Mouse (Mus musculus) midbrain, embryonic 11.5 days (tissue): ENCODE results near the gene Nudt16. TPM values are rescaled to one million over a fixed set of nuclear protein-coding genes. Genes with fewer than 3 reads are reported as not detected.
"Not testable (repeated sequence)": the region's sequence is repeated elsewhere in the genome, so short reads cannot be mapped to it uniquely, and the experiment has no call there.

Source experiments
- ATAC-seq: fragments of 200-750 bp; cut with Nextera tagmentation; 2 replicates; pipeline ENCODE4 v1.8.0; 2017; ENCODE audit warnings: moderate TSS enrichment, moderate library complexity; ENCODE audit not compliant: low FRiP score
- DNase-seq: peaks from one replicate; pipeline ENCODE4 v3.0.0; 2015; ENCODE audit warnings: low spot score; ENCODE audit errors: missing footprints
- H3K27ac ChIP-seq: fragments of 300-500 bp; sonication (generic); 2 replicates; pipeline ENCODE4 v1.5.1; 2014; ENCODE audit warnings: low read depth, low read length
- H3K27me3 ChIP-seq: fragments of 300-500 bp; sonication (generic); 2 replicates; pipeline ENCODE4 v1.6.1; 2014; ENCODE audit warnings: mild to moderate bottlenecking, low read length, moderate library complexity, mixed read lengths; ENCODE audit not compliant: control insufficient read depth, insufficient read depth
- H3K36me3 ChIP-seq: fragments of 300-500 bp; sonication (generic); 2 replicates; pipeline ENCODE4 v1.6.1; 2014; ENCODE audit warnings: mild to moderate bottlenecking, low read length, moderate library complexity, mixed read lengths; ENCODE audit not compliant: control insufficient read depth, insufficient read depth
- H3K4me1 ChIP-seq: fragments of 300-500 bp; sonication (generic); 2 replicates; pipeline ENCODE4 v1.6.1; 2014; ENCODE audit warnings: low read length; ENCODE audit not compliant: control insufficient read depth, insufficient read depth
- H3K4me2 ChIP-seq: fragments of 300-500 bp; sonication (generic); 2 replicates; pipeline ENCODE4 v1.6.1; 2014; ENCODE audit warnings: mild to moderate bottlenecking, moderate library complexity
- H3K4me3 ChIP-seq: fragments of 300-500 bp; sonication (generic); 2 replicates; pipeline ENCODE4 v1.5.1; 2014; ENCODE audit warnings: low read depth, low read length
- H3K9ac ChIP-seq: fragments of 300-500 bp; sonication (generic); 2 replicates; pipeline ENCODE4 v1.6.1; 2014; ENCODE audit warnings: low read length
- H3K9me3 ChIP-seq: fragments of 300-500 bp; sonication (generic); 2 replicates; pipeline ENCODE4 v1.6.1; 2016; ENCODE audit warnings: low read length; ENCODE audit not compliant: control insufficient read depth
- WGBS: fragments of 180-500 bp; shearing (Covaris S2); extraction: QIAGEN DNeasy Blood & Tissue Kit; methylation state at CpG from one replicate; pipeline ENCODE4 v1.1.7; 2014; 5-methylcytosine and 5-hydroxymethylcytosine counted together
- polyA plus RNA-seq: library from polyadenylated mRNA; unstranded; fragments of >200 nt; fragmentation: Nextera tagmentation; extraction: Ambion mirVana; gene quantifications from 2 replicates; pipeline ENCODE4 v1.2.1, GENCODE M21; 2014

Nudt16 gene
- 17.2 and 18.4 TPM in 2 replicates for polyA plus RNA-seq

DNA sequence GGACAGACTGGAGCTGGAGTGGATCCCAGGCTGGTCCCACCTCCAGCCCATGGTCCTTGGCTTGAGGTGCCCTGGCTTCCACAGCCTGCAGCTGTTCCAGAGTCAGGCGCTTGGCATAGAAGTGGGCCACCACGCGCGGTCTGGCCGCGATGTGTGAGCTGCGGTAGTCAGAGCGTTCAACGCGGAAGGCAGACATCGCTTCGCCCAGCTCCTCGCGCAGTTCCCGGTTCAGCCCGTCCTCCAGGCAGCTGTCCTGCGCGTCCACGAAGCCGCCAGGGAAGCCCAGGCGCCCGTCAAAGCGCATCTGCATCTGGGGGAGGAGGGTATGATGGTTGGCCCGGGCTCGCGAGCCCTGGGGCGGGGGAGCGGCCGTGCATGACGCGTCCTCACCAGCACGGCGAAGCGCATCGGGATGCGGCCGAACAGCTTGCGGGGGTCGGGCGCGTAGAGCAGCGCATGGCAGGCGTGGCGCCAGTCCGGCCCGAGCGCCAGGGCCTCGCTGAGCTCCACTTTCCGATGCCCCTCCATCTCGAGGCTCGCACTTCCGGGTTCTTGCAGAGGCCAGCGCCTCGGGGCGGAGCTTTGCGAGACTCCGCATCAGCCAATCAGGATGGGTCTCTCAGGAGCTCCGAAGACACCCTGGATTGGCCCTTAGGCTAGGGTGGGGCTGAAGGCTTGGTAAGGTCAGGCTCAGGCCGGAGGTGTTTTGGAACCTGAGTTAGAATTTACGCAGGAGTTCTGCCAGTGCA, at the start of gene Nudt16:
Gene Nudt16 (minus strand): TSS at position 572 of the 749 bp plus-strand sequence.
- under 1% methylated on average over 60 of the region's 60 CpGs for WGBS

GRCm38 (mm10) chr9:105144992-105145391, 13.4 kb upstream of the Nudt16 start, which contains the start of gene 1700080E11Rik:
1700080E11Rik (minus strand) TSS chr9:105145092.
- no peak for DNase-seq
- no peak within 1 kb of the TSS for H3K4me2 ChIP-seq
- no peak for ATAC-seq
- no peaks in the 10 kb centered on the region for H3K9me3 ChIP-seq
- WGBS, result 80% methylated on average over 6 of the region's 6 CpGs
- H3K36me3 ChIP-seq, result no peaks in the 10 kb centered on the region
- H3K9ac ChIP-seq, result no peak within 1 kb of the TSS
- no peaks in the 10 kb centered on the region for H3K27me3 ChIP-seq
- H3K27ac ChIP-seq, result no peak within 1 kb of the TSS
- H3K4me1 ChIP-seq, result no peaks in the 10 kb centered on the region
- no peak within 1 kb of the TSS for H3K4me3 ChIP-seq

More for the DNA sequence above, at the start of gene Nudt16:
- H3K4me3 ChIP-seq, result peak within 1 kb of the TSS; percentile 71
- no peaks in the 10 kb centered on the region for H3K36me3 ChIP-seq
- H3K27me3 ChIP-seq, result no peaks in the 10 kb centered on the region
- H3K4me2 ChIP-seq, result peak within 1 kb of the TSS; percentile 88
- no peaks in the 10 kb centered on the region for H3K9me3 ChIP-seq
- ATAC-seq (peak; percentile 100), DNase-seq (peak; percentile 97)
- peak within 1 kb of the TSS; percentile 77 for H3K27ac ChIP-seq
- H3K4me1 ChIP-seq, result peaks cover 5% of the 10 kb centered on the region; the same call in 1 of the 2 replicates
- H3K9ac ChIP-seq, result peak within 1 kb of the TSS; percentile 85

DNA sequence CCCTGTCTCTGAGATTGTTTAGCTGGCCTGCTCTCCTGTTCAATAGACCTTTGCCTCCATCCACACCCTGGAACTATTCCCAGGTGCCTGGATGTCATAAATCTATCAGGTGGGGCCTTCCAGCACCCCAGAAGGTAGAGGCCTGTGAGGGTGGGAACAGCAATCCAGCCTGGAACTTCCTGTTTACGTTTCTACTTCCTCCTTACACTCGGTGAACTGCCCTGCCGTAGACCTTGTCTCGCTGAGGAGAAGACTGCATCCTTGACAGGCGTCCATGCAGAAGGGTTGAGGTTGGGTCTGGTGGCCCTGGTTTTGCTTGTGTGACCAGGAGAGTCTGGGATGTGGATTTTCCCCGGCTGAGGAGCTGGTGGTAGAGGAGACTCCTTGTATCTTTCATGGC, 7.6 kb upstream of the Nudt16 start:
- no peak overlapping the region for H3K4me3 ChIP-seq
- H3K4me2 ChIP-seq, result no peak overlapping the region
- no peak for DNase-seq
- H3K9me3 ChIP-seq, result no peaks in the 10 kb centered on the region
- WGBS, result 83% methylated on average over 6 of the region's 6 CpGs
- H3K9ac ChIP-seq, result no peak overlapping the region
- no peak for ATAC-seq
- no peaks in the 10 kb centered on the region for H3K36me3 ChIP-seq
- H3K4me1 ChIP-seq, result no peaks in the 10 kb centered on the region
- H3K27me3 ChIP-seq, result no peaks in the 10 kb centered on the region
- H3K27ac ChIP-seq, result no peak overlapping the region

GRCm38 (mm10) chr9:105136404-105136803, 4.8 kb upstream of the Nudt16 start:
- Histone ChIP-seq H3K36me3 (no peaks in the 10 kb centered on the region), H3K9me3 (no peaks in the 10 kb centered on the region), H3K4me3 (no peak overlapping the region), H3K27ac (no peak overlapping the region), H3K27me3 (no peaks in the 10 kb centered on the region), H3K4me2 (no peak overlapping the region), H3K4me1 (no peaks in the 10 kb centered on the region), H3K9ac (no peak overlapping the region)
- no peak for ATAC-seq
- WGBS, result 44% methylated on average over 1 of the region's 1 CpGs
- DNase-seq, result no peak

DNA sequence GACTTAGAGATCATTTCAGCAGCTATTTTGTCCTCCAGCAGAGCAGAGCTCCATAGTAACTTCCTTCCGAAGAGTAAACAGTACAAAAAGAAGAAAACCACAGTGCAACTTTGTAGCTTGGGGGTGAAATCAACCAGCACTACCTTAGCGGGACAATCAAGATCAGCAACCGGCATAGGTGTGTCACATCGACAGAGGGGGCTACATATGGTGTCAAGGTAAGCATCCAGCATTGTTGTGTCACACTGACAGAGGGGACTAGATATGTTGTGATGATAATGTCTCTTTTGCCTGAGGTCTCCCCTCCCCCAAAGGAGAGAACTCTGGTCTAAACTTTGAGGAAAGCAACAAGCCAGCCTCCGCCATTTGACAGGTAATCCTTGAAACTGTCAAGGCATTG, 2.9 kb upstream of the Nudt16 start:
- ATAC-seq (no peak), DNase-seq (no peak)
- Histone ChIP-seq H3K36me3 (no peaks in the 10 kb centered on the region), H3K4me1 (peaks cover 5% of the 10 kb centered on the region; the same call in 1 of the 2 replicates), H3K27ac (no peak overlapping the region), H3K9me3 (no peaks in the 10 kb centered on the region), H3K9ac (no peak overlapping the region), H3K4me2 (no peak overlapping the region), H3K4me3 (no peak overlapping the region), H3K27me3 (no peaks in the 10 kb centered on the region)
- WGBS, result 84% methylated on average over 5 of the region's 5 CpGs

- peak overlapping the region; percentile 88 for H3K4me2 ChIP-seq
- H3K27ac ChIP-seq, result no peak overlapping the region
- peaks cover 5% of the 10 kb centered on the region; the same call in 1 of the 2 replicates for H3K4me1 ChIP-seq
- WGBS, result 27% methylated on average over 5 of the region's 5 CpGs
- H3K27me3 ChIP-seq, result no peaks in the 10 kb centered on the region
- H3K36me3 ChIP-seq, result no peaks in the 10 kb centered on the region
- peak overlapping the region; percentile 71 for H3K4me3 ChIP-seq
- peak; percentile 56 for ATAC-seq
- H3K9ac ChIP-seq, result peak overlapping the region; percentile 85; the same call in 1 of the 2 replicates
- no peak for DNase-seq
- H3K9me3 ChIP-seq, result no peaks in the 10 kb centered on the region
Measured at GRCm38 (mm10) chr9:105132002-105132367, 361 bp upstream of the Nudt16 start.

GRCm38 (mm10) chr9:105130331-105130730, 1.3 kb downstream of the Nudt16 start:
- Histone ChIP-seq H3K27ac (no peak overlapping the region), H3K4me3 (no peak overlapping the region), H3K9me3 (no peaks in the 10 kb centered on the region), H3K4me2 (no peak overlapping the region), H3K27me3 (no peaks in the 10 kb centered on the region), H3K4me1 (peaks cover 5% of the 10 kb centered on the region; the same call in 1 of the 2 replicates), H3K36me3 (no peaks in the 10 kb centered on the region), H3K9ac (no peak overlapping the region)
- WGBS, result 91% methylated on average over 8 of the region's 8 CpGs
- ATAC-seq, result no peak
- no peak for DNase-seq

DNA sequence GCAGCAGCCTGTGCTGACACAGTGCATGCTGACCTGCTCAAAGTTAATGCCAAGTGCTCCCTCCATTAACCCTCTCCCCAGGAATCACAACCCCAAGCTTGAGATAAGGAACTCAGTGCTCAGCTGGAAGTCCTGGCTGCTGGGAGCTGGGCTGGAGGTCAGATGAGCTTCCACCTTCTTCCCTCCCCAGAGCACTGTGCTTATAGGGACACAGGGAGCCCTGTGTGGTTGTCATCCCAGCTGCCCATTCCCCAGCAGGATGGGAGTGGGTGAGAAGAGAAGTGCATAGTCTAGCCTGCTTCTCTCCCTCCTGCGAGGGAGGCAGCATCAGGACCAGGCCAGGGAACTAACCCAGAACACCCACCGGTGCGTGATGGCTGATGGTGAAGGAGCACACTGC, 6.4 kb downstream of the Nudt16 start:
- H3K4me2 ChIP-seq, H3K9ac ChIP-seq, H3K27me3 ChIP-seq, H3K9me3 ChIP-seq, H3K36me3 ChIP-seq, H3K4me1 ChIP-seq, ATAC-seq, H3K27ac ChIP-seq, DNase-seq, H3K4me3 ChIP-seq: not testable (repeated sequence)
- WGBS, result 79% methylated on average over 3 of the region's 3 CpGs

- H3K27me3 ChIP-seq, result no peaks in the 10 kb centered on the region
- no peak overlapping the region for H3K9ac ChIP-seq
- H3K9me3 ChIP-seq, result no peaks in the 10 kb centered on the region
- H3K4me1 ChIP-seq, result no peaks in the 10 kb centered on the region
- 89% methylated on average over 5 of the region's 5 CpGs for WGBS
- H3K4me2 ChIP-seq, result no peak overlapping the region
- ATAC-seq (no peak), DNase-seq (no peak)
- no peak overlapping the region for H3K27ac ChIP-seq
- no peak overlapping the region for H3K4me3 ChIP-seq
- H3K36me3 ChIP-seq, result no peaks in the 10 kb centered on the region
Measured at GRCm38 (mm10) chr9:105103893-105104292, 27.7 kb downstream of the Nudt16 start.
